Mouse (Mus musculus): ENCODE data around the gene Mybphl. TPM values are rescaled to one million over a fixed set of nuclear protein-coding genes. Genes with fewer than 3 reads are reported as not detected.

Mybphl gene
- polyA plus RNA-seq (2016; fragmentation: Nextera tagmentation; extraction: Ambion mirVana): 0.19 TPM in 1 of 2 replicates, not detected in the other

GRCm38 (mm10) chr3:108364270-108364995 is at the start of gene Mybphl:
Gene Mybphl (plus strand): TSS chr3:108364911.
- Histone ChIP-seq H3K27ac (no peak within 1 kb of the TSS), H3K9ac (no peak within 1 kb of the TSS), H3K4me1 (peaks cover 33% of the 10 kb centered on the region), H3K4me3 (no peak within 1 kb of the TSS), H3K36me3 (no peaks in the 10 kb centered on the region), H3K4me2 (no peak within 1 kb of the TSS), H3K27me3 (replicated peaks) (0 out of 2 replicates have a peak, but pooled peaks cover 3% of the 10 kb centered on the region), H3K9me3 (replicated peaks) (no peaks in the 10 kb centered on the region)
- peak; percentile 30; the same call in 1 of the 2 replicates for ATAC-seq
- 51% methylated on average over 9 of the region's 9 CpGs for WGBS (ENCODE audit: insufficient replicate concordance)

DNA sequence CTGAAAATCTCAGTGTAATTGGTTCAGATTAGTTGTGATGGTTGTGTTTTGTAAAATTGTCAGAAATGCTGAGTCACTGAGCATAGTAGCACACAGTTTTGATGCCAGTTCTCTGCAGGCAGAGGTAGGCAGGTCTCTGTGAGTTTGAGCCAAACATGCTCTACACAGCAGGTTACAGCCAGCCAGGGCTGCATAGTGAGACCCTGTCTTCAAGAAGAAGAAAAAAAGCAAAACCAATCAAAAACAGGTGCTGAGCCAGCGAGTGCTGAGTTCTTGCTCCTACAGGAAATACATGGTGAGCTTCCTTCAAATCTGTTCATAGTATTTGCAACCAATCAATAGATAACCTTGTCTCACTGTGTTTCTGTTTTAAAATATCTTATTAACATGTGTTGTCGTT is 46.2 kb upstream of the Mybphl start:
- 52% methylated on average over 2 of the region's 2 CpGs for WGBS (ENCODE audit: insufficient replicate concordance)
- H3K4me1 ChIP-seq: peaks cover 18% of the 10 kb centered on the region
- H3K4me2 ChIP-seq: no peak overlapping the region
- no peak overlapping the region for H3K9ac ChIP-seq
- H3K27ac ChIP-seq: no peak overlapping the region
- no peaks in the 10 kb centered on the region for H3K9me3 ChIP-seq (replicated peaks)
- H3K4me3 ChIP-seq: no peak overlapping the region
- no peaks in the 10 kb centered on the region for H3K36me3 ChIP-seq
- ATAC-seq: no peak
- H3K27me3 ChIP-seq (replicated peaks): no peaks in the 10 kb centered on the region

- Histone ChIP-seq H3K9ac (no peak overlapping the region), H3K27ac (no peak overlapping the region), H3K36me3 (no peaks in the 10 kb centered on the region), H3K9me3 (replicated peaks) (no peaks in the 10 kb centered on the region), H3K4me1 (peaks cover 10% of the 10 kb centered on the region), H3K4me2 (no peak overlapping the region), H3K27me3 (replicated peaks) (no peaks in the 10 kb centered on the region), H3K4me3 (no peak overlapping the region)
- peak; percentile 52; the same call in 1 of the 2 replicates for ATAC-seq
- WGBS (ENCODE audit: insufficient replicate concordance): 50% methylated on average over 4 of the region's 4 CpGs
These were observed 43.0 kb upstream of the Mybphl start for GRCm38 (mm10) chr3:108321671-108322070.

- Histone ChIP-seq H3K27me3 (replicated peaks) (no peaks in the 10 kb centered on the region), H3K36me3 (no peaks in the 10 kb centered on the region), H3K4me3 (no peak overlapping the region), H3K27ac (no peak overlapping the region), H3K4me2 (no peak overlapping the region), H3K9me3 (replicated peaks) (no peaks in the 10 kb centered on the region), H3K9ac (no peak overlapping the region), H3K4me1 (peaks cover 10% of the 10 kb centered on the region)
- 56% methylated on average over 4 of the region's 4 CpGs for WGBS (ENCODE audit: insufficient replicate concordance)
- no peak for ATAC-seq
These were observed 42.6 kb upstream of the Mybphl start for GRCm38 (mm10) chr3:108322136-108322535.

DNA sequence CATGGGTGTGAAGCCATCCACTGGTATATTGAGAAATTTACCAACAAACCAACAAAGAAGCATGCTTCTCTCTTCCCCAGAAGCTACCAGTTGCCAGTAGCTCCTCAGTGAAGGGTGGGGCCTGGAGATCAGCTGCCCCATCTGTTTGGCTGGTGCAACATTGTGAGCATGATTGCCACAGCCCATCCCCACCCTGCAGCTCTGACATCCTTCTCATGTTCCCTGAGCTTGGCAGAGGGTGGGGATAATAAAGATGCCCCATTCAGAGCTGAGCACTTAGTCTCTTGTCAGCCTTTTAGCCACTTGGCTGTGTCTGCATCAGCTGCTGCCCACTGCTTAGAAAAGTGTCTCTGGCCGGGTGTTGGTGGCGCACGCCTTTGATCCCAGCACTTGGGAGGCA is 41.7 kb upstream of the Mybphl start:
- no peak overlapping the region for H3K4me2 ChIP-seq
- no peak overlapping the region for H3K9ac ChIP-seq
- 86% methylated on average over 3 of the region's 3 CpGs for whole genome bisulfite sequencing (ENCODE audit: insufficient replicate concordance)
- no peak overlapping the region for H3K27ac ChIP-seq
- ATAC-seq: peak; percentile 86
- no peaks in the 10 kb centered on the region for H3K9me3 ChIP-seq (replicated peaks)
- H3K4me1 ChIP-seq: peaks cover 10% of the 10 kb centered on the region
- no peaks in the 10 kb centered on the region for H3K27me3 ChIP-seq (replicated peaks)
- H3K36me3 ChIP-seq: no peaks in the 10 kb centered on the region
- no peak overlapping the region for H3K4me3 ChIP-seq

DNA sequence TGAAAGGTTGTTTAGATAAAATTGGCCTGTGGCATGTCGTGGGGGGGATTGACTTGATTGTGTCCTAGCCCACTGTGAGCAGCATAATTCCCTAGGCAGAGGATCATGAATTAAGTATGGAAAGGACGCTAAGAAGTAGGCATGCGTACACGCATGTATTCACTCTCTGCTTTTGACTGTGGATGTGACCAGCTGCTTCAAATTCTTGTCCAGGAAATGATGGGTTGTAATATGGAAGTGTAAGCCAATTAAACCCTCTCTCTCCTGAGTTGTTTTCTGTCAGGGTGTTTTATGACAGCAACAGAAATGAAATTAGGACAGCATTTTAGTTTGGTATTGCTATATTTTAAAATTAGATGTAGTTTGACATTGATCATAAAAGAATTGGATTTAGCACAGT is 39.9 kb upstream of the Mybphl start:
- Histone ChIP-seq H3K27ac (no peak overlapping the region), H3K9ac (no peak overlapping the region), H3K4me1 (peaks cover 10% of the 10 kb centered on the region), H3K27me3 (replicated peaks) (no peaks in the 10 kb centered on the region), H3K4me3 (no peak overlapping the region), H3K36me3 (no peaks in the 10 kb centered on the region), H3K4me2 (no peak overlapping the region), H3K9me3 (replicated peaks) (no peaks in the 10 kb centered on the region)
- ATAC-seq: no peak
- WGBS (ENCODE audit: insufficient replicate concordance): 75% methylated on average over 4 of the region's 4 CpGs

DNA sequence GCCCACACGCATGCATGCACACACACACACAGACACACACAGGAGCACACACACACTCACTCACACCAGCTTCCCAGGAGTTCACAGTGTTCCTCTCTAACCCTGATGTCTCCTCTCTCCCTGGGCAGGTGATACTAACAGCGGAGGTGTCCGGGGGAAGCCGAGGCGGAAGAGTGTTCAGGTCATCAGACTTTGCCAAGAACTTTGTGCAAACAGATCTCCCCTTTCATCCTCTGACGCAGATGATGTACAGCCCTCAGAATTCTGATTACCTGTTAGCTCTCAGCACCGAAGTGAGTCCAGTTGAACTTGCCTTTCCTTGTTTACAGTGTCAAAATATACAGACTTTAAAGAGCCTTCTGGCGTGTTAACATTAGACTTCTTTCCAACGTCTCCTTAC is 39.2 kb upstream of the Mybphl start:
- no peak for ATAC-seq
- Histone ChIP-seq H3K36me3 (no peaks in the 10 kb centered on the region), H3K9me3 (replicated peaks) (no peaks in the 10 kb centered on the region), H3K27me3 (replicated peaks) (no peaks in the 10 kb centered on the region), H3K27ac (no peak overlapping the region), H3K4me2 (no peak overlapping the region), H3K9ac (no peak overlapping the region), H3K4me1 (peaks cover 10% of the 10 kb centered on the region), H3K4me3 (no peak overlapping the region)
- 83% methylated on average over 9 of the region's 9 CpGs for WGBS (ENCODE audit: insufficient replicate concordance)

DNA sequence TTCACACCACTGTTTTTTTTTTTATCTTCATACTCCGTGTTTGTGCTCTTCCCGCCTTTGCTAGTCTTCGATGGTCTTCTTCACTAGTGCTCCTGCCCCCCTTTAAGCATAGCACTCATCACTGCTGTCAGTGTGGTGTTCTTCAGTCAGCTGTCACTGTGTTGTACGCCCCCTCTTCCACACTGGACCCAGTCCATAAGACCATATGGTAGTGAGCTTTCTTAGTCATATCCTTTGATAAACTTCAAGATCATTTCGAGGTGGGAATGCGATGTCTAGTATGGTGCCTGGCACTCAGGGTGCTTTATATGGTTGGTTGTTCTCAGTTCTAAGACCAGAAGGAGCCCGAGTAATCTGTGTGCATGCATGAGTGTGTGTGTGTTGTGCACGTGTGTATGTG is 37.4 kb upstream of the Mybphl start:
- H3K9me3 ChIP-seq (replicated peaks): no peaks in the 10 kb centered on the region
- no peak overlapping the region for H3K4me3 ChIP-seq
- peaks cover 6% of the 10 kb centered on the region for H3K4me1 ChIP-seq
- no peak for ATAC-seq
- H3K27me3 ChIP-seq (replicated peaks): no peaks in the 10 kb centered on the region
- no peak overlapping the region for H3K27ac ChIP-seq
- peaks cover 5% of the 10 kb centered on the region; the same call in 1 of the 2 replicates for H3K36me3 ChIP-seq
- WGBS (ENCODE audit: insufficient replicate concordance): 79% methylated on average over 8 of the region's 8 CpGs
- no peak overlapping the region for H3K4me2 ChIP-seq
- no peak overlapping the region for H3K9ac ChIP-seq

DNA sequence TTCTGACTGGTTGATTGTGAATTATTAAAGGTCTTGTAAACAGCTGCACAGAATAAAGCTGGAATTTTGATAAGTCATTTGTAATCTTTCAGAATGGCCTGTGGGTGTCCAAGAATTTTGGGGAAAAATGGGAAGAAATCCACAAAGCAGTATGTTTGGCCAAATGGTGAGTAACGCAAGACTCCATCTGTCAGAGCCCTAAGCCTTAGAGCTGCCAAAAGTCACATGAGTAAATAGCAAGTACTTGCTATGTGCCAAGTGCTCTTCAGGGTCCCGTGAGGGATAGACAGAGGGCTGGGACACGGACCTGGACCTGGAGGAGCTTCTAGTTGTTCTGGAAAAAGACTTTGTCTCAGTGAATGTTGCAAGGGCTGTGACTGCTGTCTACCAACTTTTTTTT is 36.8 kb upstream of the Mybphl start:
- Histone ChIP-seq H3K27me3 (replicated peaks) (no peaks in the 10 kb centered on the region), H3K27ac (no peak overlapping the region), H3K4me3 (no peak overlapping the region), H3K36me3 (peaks cover 11% of the 10 kb centered on the region; the same call in 1 of the 2 replicates), H3K9ac (no peak overlapping the region), H3K9me3 (replicated peaks) (no peaks in the 10 kb centered on the region), H3K4me2 (no peak overlapping the region), H3K4me1 (peaks cover 3% of the 10 kb centered on the region)
- no peak for ATAC-seq
- WGBS (ENCODE audit: insufficient replicate concordance): 82% methylated on average over 3 of the region's 3 CpGs

- Histone ChIP-seq H3K9me3 (replicated peaks) (no peaks in the 10 kb centered on the region), H3K36me3 (peaks cover 13% of the 10 kb centered on the region; the same call in 1 of the 2 replicates), H3K4me3 (no peak overlapping the region), H3K4me1 (no peaks in the 10 kb centered on the region), H3K27ac (no peak overlapping the region), H3K9ac (no peak overlapping the region), H3K4me2 (no peak overlapping the region), H3K27me3 (replicated peaks) (no peaks in the 10 kb centered on the region)
- 67% methylated on average over 9 of the region's 9 CpGs for WGBS (ENCODE audit: insufficient replicate concordance)
- no peak for ATAC-seq
These were observed 36.3 kb upstream of the Mybphl start for GRCm38 (mm10) chr3:108328441-108328841.

DNA sequence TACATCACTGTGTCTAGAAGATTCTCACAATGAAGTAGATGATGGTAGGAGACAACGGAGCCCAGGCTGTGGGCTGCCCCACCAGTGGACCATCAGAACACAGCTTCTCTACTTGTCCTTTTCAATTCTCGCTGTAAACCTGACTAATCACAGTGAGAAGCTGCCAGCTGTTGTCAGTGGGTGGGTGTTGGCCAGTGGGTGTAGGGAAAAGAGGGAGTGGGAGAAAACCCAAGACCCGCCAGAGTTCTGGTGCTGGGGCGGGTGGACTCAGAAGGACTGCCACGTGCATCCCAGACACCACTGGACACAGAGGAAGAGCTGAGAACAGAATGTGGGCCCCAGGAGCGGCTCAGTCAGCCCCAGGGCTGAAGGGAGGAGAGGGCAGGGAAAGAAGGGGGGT is 33.9 kb upstream of the Mybphl start:
- Histone ChIP-seq H3K27ac (no peak overlapping the region), H3K4me2 (no peak overlapping the region), H3K9ac (no peak overlapping the region), H3K4me1 (no peaks in the 10 kb centered on the region), H3K36me3 (peaks cover 25% of the 10 kb centered on the region), H3K9me3 (replicated peaks) (no peaks in the 10 kb centered on the region), H3K27me3 (replicated peaks) (no peaks in the 10 kb centered on the region), H3K4me3 (no peak overlapping the region)
- 72% methylated on average over 6 of the region's 6 CpGs for WGBS (ENCODE audit: insufficient replicate concordance)
- no peak for ATAC-seq

DNA sequence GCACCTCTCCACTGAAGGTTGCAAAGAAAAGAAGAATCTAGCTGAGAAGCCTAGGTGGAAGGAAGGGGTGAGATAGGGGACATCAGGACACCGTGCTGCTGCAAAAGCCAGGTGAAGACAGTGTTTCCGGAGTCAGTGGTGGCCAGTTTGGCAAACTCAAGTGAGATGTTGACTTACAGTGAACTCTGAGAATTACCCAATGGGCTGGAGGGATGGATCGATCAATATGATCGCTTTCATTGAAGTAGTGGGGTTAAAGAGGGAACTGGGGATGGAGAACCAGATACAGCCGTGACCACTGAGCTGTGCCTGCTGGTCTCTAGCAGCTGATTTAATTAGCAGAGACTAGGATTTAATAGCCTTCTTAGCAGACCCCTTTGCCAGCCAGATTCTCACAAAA is 27.8 kb upstream of the Mybphl start:
- Histone ChIP-seq H3K9ac (no peak overlapping the region), H3K9me3 (replicated peaks) (no peaks in the 10 kb centered on the region), H3K4me3 (no peak overlapping the region), H3K27me3 (replicated peaks) (no peaks in the 10 kb centered on the region), H3K27ac (no peak overlapping the region), H3K4me1 (0 out of 2 replicates have a peak, but pooled peaks cover 3% of the 10 kb centered on the region), H3K36me3 (peaks cover 54% of the 10 kb centered on the region), H3K4me2 (no peak overlapping the region)
- WGBS (ENCODE audit: insufficient replicate concordance): 67% methylated on average over 5 of the region's 5 CpGs
- no peak for ATAC-seq
